Mouse (Mus musculus) liver, postnatal 0 days (tissue): ENCODE results near the gene Catsperg1. TPM values are rescaled to one million over a fixed set of nuclear protein-coding genes. Genes with fewer than 3 reads are reported as not detected.
A peak's percentile ranks its signal among the peaks of the same experiment; 100 is the strongest.

Source experiments
- ATAC-seq: fragments of 200-750 bp; cut with Nextera tagmentation; 2 replicates; pipeline ENCODE4 v1.8.0; 2017; ENCODE audit warnings: mild to moderate bottlenecking, moderate library complexity
- DNase-seq: peaks from one replicate; pipeline ENCODE4 v3.0.0-alpha.2; 2016
- H3K27ac ChIP-seq: fragments of 300-500 bp; sonication (generic); 2 replicates; pipeline ENCODE4 v1.5.1; 2014; ENCODE audit warnings: antibody characterized with exemption, moderate library complexity, mild to moderate bottlenecking, low read depth
- H3K27me3 ChIP-seq: fragments of 300-500 bp; sonication (generic); 2 replicates; pipeline ENCODE4 v1.6.1; 2014; ENCODE audit warnings: low read length, control low read depth, mixed read lengths; ENCODE audit not compliant: insufficient read depth
- H3K36me3 ChIP-seq: fragments of 300-500 bp; sonication (generic); replicated peaks from 2 replicates; pipeline ENCODE4 v1.6.1; 2014; ENCODE audit warnings: mild to moderate bottlenecking, control low read depth, low read length, moderate library complexity, mixed read lengths; ENCODE audit not compliant: insufficient read depth
- H3K4me1 ChIP-seq: fragments of 300-500 bp; sonication (generic); 2 replicates; pipeline ENCODE4 v1.6.1; 2014; ENCODE audit warnings: antibody characterized with exemption, mild to moderate bottlenecking, control low read depth; ENCODE audit not compliant: insufficient read depth
- H3K4me2 ChIP-seq: fragments of 300-500 bp; sonication (generic); 2 replicates; pipeline ENCODE4 v1.6.1; 2014; ENCODE audit warnings: low read depth, mild to moderate bottlenecking, low read length, moderate library complexity, mixed read lengths
- H3K4me3 ChIP-seq: fragments of 300-500 bp; sonication (generic); 2 replicates; pipeline ENCODE4 v1.5.1; 2014; ENCODE audit warnings: low read depth, low read length
- H3K9ac ChIP-seq: fragments of 300-500 bp; sonication (generic); replicated peaks from 2 replicates; pipeline ENCODE4 v1.6.1; 2014; ENCODE audit warnings: mild to moderate bottlenecking, moderate library complexity
- H3K9me3 ChIP-seq: fragments of 300-500 bp; sonication (generic); 2 replicates; pipeline ENCODE4 v1.6.1; 2016; ENCODE audit warnings: mild to moderate bottlenecking, control low read depth, low read length, mixed read lengths
- CTCF ChIP-seq: sonication (generic); IDR thresholded peaks from 2 replicates; pipeline ENCODE4 v1.5.1; 2016; ENCODE audit warnings: antibody characterized with exemption, low read depth
- EP300 ChIP-seq: IDR thresholded peaks from 2 replicates; pipeline ENCODE4 v1.6.1; 2016; ENCODE audit warnings: antibody characterized with exemption, low read depth, mild to moderate bottlenecking
- WGBS: fragments of 180-500 bp; shearing (Covaris S2); extraction: QIAGEN DNeasy Blood & Tissue Kit; methylation state at CpG from one replicate; pipeline ENCODE4 v1.1.7; 2014; ENCODE audit not compliant: insufficient replicate concordance; 5-methylcytosine and 5-hydroxymethylcytosine counted together
- polyA plus RNA-seq: library from polyadenylated mRNA; unstranded; fragments of >200 nt; fragmentation: Nextera tagmentation; extraction: Ambion mirVana; gene quantifications from 2 replicates; pipeline ENCODE4 v1.2.1, GENCODE M21; 2015

Gene Catsperg1
- polyA plus RNA-seq, 1 experiment from 2014 or later: 0.09 TPM

DNA sequence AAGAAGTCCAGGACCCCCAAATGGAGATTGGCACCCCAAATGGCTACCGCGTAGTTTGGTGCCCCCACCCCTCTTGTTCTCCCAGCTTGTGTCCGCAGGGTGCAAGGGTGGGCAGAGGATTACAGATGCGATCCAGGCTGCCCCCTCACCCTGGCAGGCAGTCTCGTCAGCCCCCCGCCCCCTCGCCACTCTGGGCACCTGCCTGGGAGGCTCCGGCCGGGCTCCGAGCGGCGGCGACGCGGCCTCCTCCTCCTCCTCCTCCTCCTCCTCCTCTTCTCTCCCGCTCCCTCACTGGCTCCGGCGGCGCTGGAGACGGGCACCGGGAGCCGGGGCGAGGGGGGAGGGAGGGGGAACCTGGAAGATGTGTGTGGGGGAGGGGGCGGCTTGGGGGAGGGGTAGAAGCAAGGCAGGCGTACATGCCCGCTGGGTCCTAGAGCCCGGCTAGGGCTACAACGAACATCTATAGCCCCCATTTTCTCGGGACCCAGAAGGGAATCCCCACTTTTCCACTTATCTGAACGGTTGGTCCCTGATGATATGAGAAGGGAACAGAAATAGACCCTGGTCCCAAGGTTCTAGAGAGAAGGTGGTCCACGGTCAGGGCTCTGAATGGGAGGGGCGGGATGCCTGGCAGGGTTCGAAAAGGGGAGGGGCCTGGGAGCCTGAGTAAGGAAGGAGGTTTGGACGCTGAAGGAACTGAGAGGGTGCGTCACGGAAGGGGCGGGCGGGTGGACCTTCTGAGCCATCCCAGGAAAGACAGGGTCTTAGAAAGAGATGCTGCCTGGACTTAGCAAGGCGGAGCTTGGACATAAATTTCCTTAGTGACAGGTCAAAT, 44.4 kb downstream of the Catsperg1 start:
- H3K4me1 ChIP-seq: peaks cover 27% of the 10 kb centered on the region
- no peaks in the 10 kb centered on the region for H3K9me3 ChIP-seq
- no peak overlapping the region for H3K27ac ChIP-seq
- no peak overlapping the region; the same call in 1 of the 2 replicates for H3K9ac ChIP-seq
- peaks cover 11% of the 10 kb centered on the region for H3K36me3 ChIP-seq
- H3K4me2 ChIP-seq: peak overlapping the region; percentile 84
- H3K27me3 ChIP-seq: peaks cover 48% of the 10 kb centered on the region
- H3K4me3 ChIP-seq: peak overlapping the region; percentile 54
- peak; percentile 40 for ATAC-seq
- WGBS: under 1% methylated on average over 31 of the region's 39 CpGs
- peak; percentile 53 for DNase-seq
- TF ChIP-seq EP300: no peak
- TF ChIP-seq CTCF: no peak

DNA sequence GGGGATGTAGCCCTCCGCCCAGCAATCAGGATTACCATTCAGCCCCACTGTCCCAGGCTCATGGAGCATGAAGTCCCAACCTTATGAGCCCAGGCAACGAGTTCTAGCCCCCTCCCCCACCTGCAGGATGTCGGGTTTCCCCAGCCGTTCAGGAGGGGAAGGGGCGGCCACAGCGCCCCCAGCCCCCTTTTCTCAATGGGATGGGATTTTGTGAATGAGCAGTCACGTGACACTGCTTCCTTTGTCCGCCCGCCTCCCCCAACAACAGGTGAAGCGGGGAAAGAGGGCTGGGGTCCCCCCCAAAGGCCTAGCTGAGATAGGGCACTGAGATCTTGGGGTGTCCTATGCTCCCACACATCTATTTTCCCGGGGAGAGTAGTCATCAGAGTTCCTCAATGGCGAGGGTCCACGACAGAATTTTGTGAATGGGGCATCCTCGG, 45.0 kb downstream of the Catsperg1 start:
- H3K4me3 ChIP-seq: peak overlapping the region; percentile 54
- H3K4me2 ChIP-seq: peak overlapping the region; percentile 84
- peaks cover 5% of the 10 kb centered on the region for H3K36me3 ChIP-seq
- 3% methylated on average over 13 of the region's 14 CpGs for WGBS
- H3K27ac ChIP-seq: no peak overlapping the region
- TF ChIP-seq EP300 (no peak), CTCF (no peak)
- DNase-seq (no peak), ATAC-seq (no peak)
- H3K27me3 ChIP-seq: peaks cover 48% of the 10 kb centered on the region
- peaks cover 27% of the 10 kb centered on the region for H3K4me1 ChIP-seq
- no peaks in the 10 kb centered on the region for H3K9me3 ChIP-seq
- H3K9ac ChIP-seq: no peak overlapping the region

DNA sequence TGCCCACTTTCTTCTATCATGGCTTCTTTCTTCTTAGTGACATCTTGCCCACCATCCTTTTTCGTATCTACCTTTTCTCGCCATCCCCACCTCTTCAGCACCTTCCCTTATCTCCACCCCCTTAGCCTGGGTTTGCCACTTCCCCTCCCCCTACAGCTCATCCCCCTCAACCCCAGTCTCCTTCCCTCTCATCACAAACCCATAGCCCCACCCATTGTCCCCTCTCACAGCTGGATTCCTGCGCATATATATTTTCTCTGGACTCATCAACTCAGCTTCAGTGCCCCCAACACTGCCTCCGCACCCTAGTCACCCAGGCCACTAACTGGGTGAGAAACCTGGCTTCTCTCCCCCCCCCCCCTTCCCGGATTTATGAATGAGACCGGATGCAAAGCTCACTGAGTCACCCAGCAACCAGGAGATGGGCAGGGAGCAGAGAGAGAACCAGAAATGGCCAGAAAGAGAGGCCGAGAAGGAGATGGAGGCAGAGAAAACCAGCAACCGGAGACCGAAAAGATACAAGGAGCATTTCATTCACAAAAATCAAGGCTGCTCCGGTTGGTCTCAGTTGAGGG, 45.6 kb downstream of the Catsperg1 start:
- Histone ChIP-seq H3K27ac (no peak overlapping the region), H3K36me3 (no peaks in the 10 kb centered on the region), H3K9ac (no peak overlapping the region), H3K9me3 (no peaks in the 10 kb centered on the region), H3K4me2 (no peak overlapping the region), H3K4me1 (peaks cover 27% of the 10 kb centered on the region), H3K27me3 (peaks cover 48% of the 10 kb centered on the region), H3K4me3 (no peak overlapping the region)
- DNase-seq: no peak
- 22% methylated on average over 10 of the region's 10 CpGs for WGBS
- TF ChIP-seq CTCF: no peak
- TF ChIP-seq EP300: no peak
- no peak for ATAC-seq

DNA sequence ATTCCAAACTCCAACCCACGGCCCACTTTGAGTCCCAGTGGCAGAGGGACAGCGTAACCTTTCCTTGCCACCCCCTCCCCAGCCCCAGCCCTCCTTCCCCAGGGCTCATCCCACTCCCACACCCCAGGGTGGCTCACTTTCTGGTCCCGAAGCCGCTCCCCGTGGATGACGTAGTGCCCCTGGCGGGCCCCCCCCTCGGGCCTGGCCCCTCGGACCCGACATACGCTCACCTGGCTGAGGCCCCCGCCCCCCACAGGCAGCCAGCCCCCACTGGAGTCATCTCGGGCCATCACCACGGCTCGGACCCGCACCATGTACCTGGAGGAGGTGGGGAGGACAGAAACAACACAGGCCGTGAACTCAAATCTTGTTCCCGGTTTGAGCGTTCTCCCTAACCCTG, 46.2 kb downstream of the Catsperg1 start:
- Histone ChIP-seq H3K36me3 (no peaks in the 10 kb centered on the region), H3K4me1 (peaks cover 30% of the 10 kb centered on the region), H3K9ac (no peak overlapping the region), H3K9me3 (no peaks in the 10 kb centered on the region), H3K4me3 (no peak overlapping the region), H3K27me3 (peaks cover 45% of the 10 kb centered on the region), H3K4me2 (no peak overlapping the region), H3K27ac (no peak overlapping the region)
- no peak for ATAC-seq
- no peak for TF ChIP-seq CTCF
- no peak for TF ChIP-seq EP300
- no peak for DNase-seq
- WGBS: 49% methylated on average over 18 of the region's 19 CpGs

DNA sequence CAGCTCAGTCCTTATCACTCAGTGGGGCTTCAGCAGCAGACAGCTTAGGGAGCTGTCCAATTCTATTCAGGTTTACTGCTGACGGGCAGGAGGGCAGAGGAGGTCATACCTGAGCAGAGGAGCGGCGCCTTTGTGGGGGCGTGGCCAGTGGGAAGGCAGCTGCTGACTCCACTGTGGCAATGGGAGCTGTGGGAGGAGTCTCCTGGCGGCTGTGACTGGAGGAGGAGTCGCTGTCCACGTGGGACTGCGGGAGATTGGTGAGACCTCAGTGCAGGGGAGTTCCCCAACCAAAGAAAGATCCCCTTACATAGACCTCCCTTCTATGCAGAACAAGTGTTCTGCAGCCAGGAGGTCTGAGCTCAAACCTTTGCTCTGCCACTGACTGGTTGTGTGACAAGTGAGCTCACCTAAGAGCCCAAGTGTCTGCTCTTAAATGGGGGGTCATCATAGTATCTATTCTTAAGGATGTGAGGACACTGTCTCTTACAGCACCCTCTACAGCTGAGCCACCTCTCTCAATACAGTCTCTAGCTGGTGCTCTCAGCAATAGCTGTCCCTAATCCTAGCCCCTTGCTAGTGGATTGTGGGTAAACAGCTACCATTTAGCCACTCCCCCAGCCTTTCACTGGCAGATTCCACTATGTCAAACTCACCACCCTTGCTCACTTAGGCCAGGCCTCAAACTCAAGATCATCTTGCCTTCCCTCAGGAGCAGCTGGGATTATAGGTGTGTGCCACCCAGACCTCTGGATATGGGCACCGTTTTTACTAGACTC, 50.9 kb downstream of the Catsperg1 start:
- Histone ChIP-seq H3K4me1 (peaks cover 3% of the 10 kb centered on the region), H3K9me3 (no peaks in the 10 kb centered on the region), H3K27ac (no peak overlapping the region), H3K27me3 (peaks cover 16% of the 10 kb centered on the region), H3K4me2 (no peak overlapping the region), H3K36me3 (no peaks in the 10 kb centered on the region), H3K9ac (no peak overlapping the region), H3K4me3 (no peak overlapping the region)
- no peak for TF ChIP-seq EP300
- TF ChIP-seq CTCF: no peak
- DNase-seq (peak; percentile 72), ATAC-seq (peak; percentile 84)
- WGBS: 27% methylated on average over 9 of the region's 9 CpGs

- no peak for DNase-seq
- Histone ChIP-seq H3K27ac (no peak overlapping the region), H3K4me2 (no peak overlapping the region), H3K9me3 (no peaks in the 10 kb centered on the region), H3K9ac (no peak overlapping the region), H3K4me3 (no peak overlapping the region), H3K27me3 (peaks cover 11% of the 10 kb centered on the region), H3K4me1 (peaks cover 3% of the 10 kb centered on the region), H3K36me3 (no peaks in the 10 kb centered on the region)
- TF ChIP-seq CTCF (no peak), EP300 (no peak)
- ATAC-seq: no peak
- WGBS: 67% methylated on average over 5 of the region's 5 CpGs
Measured at GRCm38 (mm10) chr7:29162294-29162693, 51.5 kb downstream of the Catsperg1 start.
